Mouse (Mus musculus) hindbrain, embryonic 13.5 days (tissue): ENCODE measurements around the gene Cd207. TPM values are rescaled to one million over a fixed set of nuclear protein-coding genes. Genes with fewer than 3 reads are reported as not detected.

ENCODE experiments used
- ATAC-seq: fragments of 200-750 bp; cut with Nextera tagmentation; 2 replicates; pipeline ENCODE4 v1.8.0; 2017; ENCODE audit warnings: moderate TSS enrichment; ENCODE audit not compliant: low FRiP score
- H3K27ac ChIP-seq: fragments of 300-500 bp; sonication (generic); 2 replicates; pipeline ENCODE4 v1.5.1; 2015; ENCODE audit warnings: inconsistent platforms, mild to moderate bottlenecking, moderate library complexity
- H3K27me3 ChIP-seq: fragments of 300-500 bp; sonication (generic); 2 replicates; pipeline ENCODE4 v1.6.1; 2015; ENCODE audit warnings: mild to moderate bottlenecking, inconsistent platforms
- H3K36me3 ChIP-seq: fragments of 300-500 bp; sonication (generic); 2 replicates; pipeline ENCODE4 v1.6.1; 2015; ENCODE audit warnings: mild to moderate bottlenecking, inconsistent platforms
- H3K4me1 ChIP-seq: fragments of 300-500 bp; sonication (generic); replicated peaks from 2 replicates; pipeline ENCODE4 v1.6.1; 2015; ENCODE audit warnings: inconsistent platforms
- H3K4me2 ChIP-seq: fragments of 300-500 bp; sonication (generic); 2 replicates; pipeline ENCODE4 v1.6.1; 2015; ENCODE audit warnings: inconsistent platforms, mild to moderate bottlenecking, moderate library complexity
- H3K4me3 ChIP-seq: fragments of 300-500 bp; sonication (generic); 2 replicates; pipeline ENCODE4 v1.5.1; 2015; ENCODE audit warnings: mild to moderate bottlenecking, inconsistent platforms
- H3K9ac ChIP-seq: fragments of 300-500 bp; sonication (generic); 2 replicates; pipeline ENCODE4 v1.6.1; 2015; ENCODE audit warnings: mild to moderate bottlenecking, inconsistent platforms
- H3K9me3 ChIP-seq: fragments of 300-500 bp; sonication (generic); 2 replicates; pipeline ENCODE4 v1.6.1; 2016; ENCODE audit warnings: inconsistent platforms
- WGBS: fragments of 180-500 bp; shearing (Covaris S2); methylation state at CpG from one replicate; pipeline ENCODE4 v1.1.7; 2015; 5-methylcytosine and 5-hydroxymethylcytosine counted together
- polyA plus RNA-seq: library from polyadenylated mRNA; unstranded; fragments of >200 nt; fragmentation: Nextera tagmentation; extraction: Ambion mirVana; gene quantifications from 2 replicates; pipeline ENCODE4 v1.2.1, GENCODE M21; 2015

Gene Cd207
- polyA plus RNA-seq, 1 experiment from 2014 or later, result not detected

DNA sequence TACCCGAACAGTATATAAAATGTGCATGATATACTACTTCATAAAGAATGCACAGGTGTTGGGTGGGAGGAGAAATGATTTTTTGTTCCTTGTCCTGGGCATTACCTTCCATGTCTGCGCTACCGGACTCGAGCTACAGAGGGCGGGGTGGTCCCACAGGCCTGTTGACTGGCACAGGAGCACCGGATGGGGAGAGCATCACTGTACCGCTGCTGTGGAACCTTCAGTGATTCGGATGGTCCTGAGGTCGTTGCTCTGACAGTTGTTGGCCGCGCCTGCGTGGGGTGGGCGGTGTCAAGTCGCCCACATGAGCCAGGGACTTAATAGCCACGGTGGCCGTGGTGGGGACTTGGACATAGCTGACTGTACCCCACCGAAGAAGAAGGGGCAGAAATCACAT lies 50.9 kb downstream of the Cd207 start:
- no peak overlapping the region for H3K27ac ChIP-seq
- no peaks in the 10 kb centered on the region for H3K36me3 ChIP-seq
- no peak overlapping the region for H3K4me3 ChIP-seq
- 70% methylated on average over 17 of the region's 17 CpGs for WGBS
- H3K4me2 ChIP-seq, result no peak overlapping the region
- H3K4me1 ChIP-seq, result no peaks in the 10 kb centered on the region
- ATAC-seq, result no peak
- H3K9me3 ChIP-seq, result no peaks in the 10 kb centered on the region
- H3K9ac ChIP-seq, result no peak overlapping the region
- H3K27me3 ChIP-seq, result no peaks in the 10 kb centered on the region

Other genes with a start within 250 kb of the Cd207 start
- 69.8 and 75.4 TPM in 2 replicates for gene Tet3, start 218.8 kb downstream of the Cd207 start, polyA plus RNA-seq
- gene Dguok, start 170.9 kb downstream of the Cd207 start, polyA plus RNA-seq, result 69.1 and 69.7 TPM in 2 replicates
- gene Actg2, start 141.6 kb downstream of the Cd207 start, polyA plus RNA-seq, result 2.0 and 2.8 TPM in 2 replicates
- gene Stambp, start 105.1 kb downstream of the Cd207 start, polyA plus RNA-seq, result 50.1 and 51.4 TPM in 2 replicates
- not detected in 2 replicates for gene Clec4f, start 21.7 kb downstream of the Cd207 start, polyA plus RNA-seq
- gene Vax2, start 33.4 kb upstream of the Cd207 start, polyA plus RNA-seq, result not detected in 2 replicates
- gene Atp6v1b1, start 65.1 kb upstream of the Cd207 start, polyA plus RNA-seq, result not detected in 2 replicates
- gene Ankrd53, start 84.8 kb upstream of the Cd207 start, polyA plus RNA-seq, result 0.19 and 0.21 TPM in 2 replicates
- gene Tex261, start 98.0 kb upstream of the Cd207 start, polyA plus RNA-seq, result 63.5 and 65.5 TPM in 2 replicates
- 98.1 and 98.5 TPM in 2 replicates for gene Nagk, start 117.1 kb upstream of the Cd207 start, polyA plus RNA-seq
- 25.3 and 27.8 TPM in 2 replicates for gene Paip2b, start 153.9 kb upstream of the Cd207 start, polyA plus RNA-seq
- 87.8 and 88.9 TPM in 2 replicates for gene Zfp638, start 189.3 kb upstream of the Cd207 start, polyA plus RNA-seq